Mouse (Mus musculus) neutrophil, adult 5-6 weeks (primary cell): Measurements from ENCODE around the gene Ctrb1. TPM values are rescaled to one million over a fixed set of nuclear protein-coding genes. Genes with fewer than 3 reads are reported as not detected.

Source experiments
- ATAC-seq: fragments of 151-379, 151-347 bp; 2 replicates; pipeline ENCODE4 v1.8.0; 2017; ENCODE audit warnings: mild to moderate bottlenecking, moderate TSS enrichment; ENCODE audit not compliant: insufficient number of reproducible peaks, poor library complexity, low FRiP score, severe bottlenecking; ENCODE audit errors: extremely low read depth
- total RNA-seq: library from RNA; stranded (forward); fragments of 200-1000 nt; gene quantifications from 2 replicates; pipeline ENCODE4 v1.2.3, GENCODE M21; 2017

Gene Ctrb1
- not detected in 2 replicates for total RNA-seq

- ATAC-seq = no peak
Observed at GRCm38 (mm10) chr8:111690960-111691445, at the start of gene Ctrb1. TSS of gene Ctrb1 (minus strand) at chr8:111691010.

GRCm38 (mm10) chr8:111740301-111740711 lies 49.5 kb upstream of the Ctrb1 start:
- no peak for ATAC-seq

GRCm38 (mm10) chr8:111739604-111740003 lies 48.8 kb upstream of the Ctrb1 start:
- ATAC-seq = no peak

GRCm38 (mm10) chr8:111738867-111739266 lies 48.1 kb upstream of the Ctrb1 start:
- ATAC-seq = no peak

GRCm38 (mm10) chr8:111736321-111736720 lies 45.5 kb upstream of the Ctrb1 start:
- ATAC-seq = no peak

- no peak for ATAC-seq
Observed at GRCm38 (mm10) chr8:111735791-111736190, 45.0 kb upstream of the Ctrb1 start.

- ATAC-seq = no peak
Observed at GRCm38 (mm10) chr8:111735335-111735761, 44.5 kb upstream of the Ctrb1 start.

- ATAC-seq = no peak
Observed at GRCm38 (mm10) chr8:111734244-111734960, 43.6 kb upstream of the Ctrb1 start.

- ATAC-seq = no peak
Observed at GRCm38 (mm10) chr8:111733581-111734243, 42.9 kb upstream of the Ctrb1 start.

- no peak for ATAC-seq
Observed at GRCm38 (mm10) chr8:111732406-111733085, 41.7 kb upstream of the Ctrb1 start.

- peak; percentile 58 for ATAC-seq
Observed at GRCm38 (mm10) chr8:111732004-111732403, 41.2 kb upstream of the Ctrb1 start.

- no peak for ATAC-seq
Observed at GRCm38 (mm10) chr8:111731231-111731977, 40.6 kb upstream of the Ctrb1 start.

GRCm38 (mm10) chr8:111729233-111730170 lies 38.7 kb upstream of the Ctrb1 start:
- no peak for ATAC-seq

- no peak for ATAC-seq
Observed at GRCm38 (mm10) chr8:111728481-111728880, 37.7 kb upstream of the Ctrb1 start.

- no peak for ATAC-seq
Observed at GRCm38 (mm10) chr8:111727553-111727952, 36.7 kb upstream of the Ctrb1 start.

GRCm38 (mm10) chr8:111726102-111726900 lies 35.5 kb upstream of the Ctrb1 start:
- ATAC-seq = no peak

- ATAC-seq = no peak
Observed at GRCm38 (mm10) chr8:111725341-111725740, 34.5 kb upstream of the Ctrb1 start.
